Mouse (Mus musculus): ENCODE measurements around the gene Cfb. TPM values are rescaled to one million over a fixed set of nuclear protein-coding genes. Genes with fewer than 3 reads are reported as not detected.

Gene Cfb
- total and polyA plus RNA-seq, 3 experiments: 0.19 to 3.1 TPM; not detected in 1

DNA sequence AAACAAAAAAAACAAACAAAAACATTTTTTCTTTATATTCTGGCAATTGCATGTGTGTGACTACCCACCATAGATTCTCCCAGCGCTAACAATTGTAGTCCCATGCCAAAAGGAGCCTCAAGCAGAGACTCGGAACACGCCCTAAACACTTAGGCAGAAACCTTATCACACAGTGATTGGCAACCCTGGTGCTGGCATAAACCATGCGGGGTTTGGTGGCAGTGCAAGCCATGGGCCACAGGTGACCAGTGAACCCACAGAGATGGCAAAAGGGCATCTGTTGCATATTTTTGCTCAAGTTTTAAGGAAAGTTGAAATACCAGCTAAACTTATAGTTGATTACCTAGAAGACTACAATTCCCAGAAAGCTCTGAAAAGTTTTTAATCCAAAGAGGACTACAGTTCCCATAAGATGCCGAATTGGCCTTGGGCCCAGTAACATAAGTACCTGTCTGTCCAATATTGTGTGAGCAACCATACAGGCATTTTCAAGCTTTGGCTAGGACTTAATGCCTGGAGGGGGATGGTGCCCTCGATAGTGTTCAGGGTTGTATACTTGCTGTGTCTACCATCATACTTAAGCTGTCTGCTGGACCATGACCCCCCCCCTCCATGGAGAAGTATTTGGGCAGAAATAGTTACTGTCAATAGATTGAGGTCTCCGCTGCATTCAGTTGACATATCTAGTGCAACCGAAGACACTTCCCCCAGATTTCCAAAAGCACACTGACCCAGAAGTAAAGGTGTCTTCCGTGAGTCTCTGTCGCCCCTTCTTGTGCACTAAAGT lies 35.2 kb upstream of the Cfb start (continued):
- no peak for TF ChIP-seq TAL1 (IDR thresholded peaks at IDR 0.05; ENCODE audit: low read length)
- peak; percentile 40; the same call in 1 of the 2 replicates for TF ChIP-seq MYC (IDR thresholded peaks at IDR 0.05; ENCODE audit: low read depth, low read length)
- no peak for TF ChIP-seq NRF1 (IDR thresholded peaks at IDR 0.05; ENCODE audit: insufficient read depth, low read depth, low read length, poor library complexity, severe bottlenecking)
- peak; percentile 31 to 49; a peak in 1 of 4 replicates for TF ChIP-seq EP300 (IDR thresholded peaks at IDR 0.05; ENCODE audit: low read depth in 1 of 2, low read length in 2 of 2)

DNA sequence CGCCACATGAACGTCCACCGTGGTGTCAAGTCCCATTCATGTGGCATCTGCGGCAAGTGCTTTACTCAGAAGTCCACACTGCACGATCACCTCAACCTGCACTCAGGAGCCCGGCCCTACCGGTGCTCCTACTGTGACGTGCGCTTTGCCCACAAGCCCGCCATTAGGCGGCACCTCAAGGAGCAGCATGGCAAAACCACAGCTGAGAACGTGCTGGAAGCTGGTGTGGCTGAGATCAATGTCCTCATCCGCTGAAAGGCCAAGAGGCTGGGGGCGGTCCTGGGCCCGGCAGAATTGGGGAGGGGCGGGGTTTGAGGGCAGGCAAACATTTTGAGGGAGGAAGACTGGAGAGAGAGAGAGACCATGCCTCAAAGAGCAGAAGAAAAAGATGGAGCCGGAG lies 34.0 kb upstream of the Cfb start:
- Histone ChIP-seq H3K27me3 (ENCODE audit: control insufficient read depth in 1 of 2, insufficient read depth in 2 of 2, low read length in 2 of 2) (no peaks in the 10 kb centered on the region), H3K36me3 (ENCODE audit: control insufficient read depth in 1 of 2, insufficient read depth in 2 of 2, low read length in 2 of 2) (peaks cover 0 to 17% of the 10 kb centered on the region in 2 experiments; a peak in 2 of 4 replicates), H3K4me1 (ENCODE audit: control insufficient read depth in 1 of 2, insufficient read depth in 2 of 2, low read length in 2 of 2) (peaks cover 0 to 21% of the 10 kb centered on the region in 2 experiments; a peak in 3 of 4 replicates), H3K27ac (ENCODE audit: control insufficient read depth, low read depth, low read length) (no peak overlapping the region), H3K9ac (ENCODE audit: control insufficient read depth, low read depth, low read length, poor library complexity, severe bottlenecking) (no peak overlapping the region), H3K4me3 (ENCODE audit: control insufficient read depth in 1 of 2, insufficient read depth in 1 of 2, low read depth in 2 of 2, low read length in 2 of 2) (no peak overlapping the region), H3K9me3 (replicated peaks; ENCODE audit: insufficient read depth, low read length) (no peaks in the 10 kb centered on the region), H3K79me2 (ENCODE audit: control insufficient read depth, insufficient read depth, low read length, poor library complexity) (peaks cover 34% of the 10 kb centered on the region)
- TF ChIP-seq USF2 (IDR thresholded peaks at IDR 0.05; ENCODE audit: borderline replicate concordance in 1 of 2, insufficient read depth in 1 of 2, low read depth in 1 of 2, low read length in 2 of 2) (no peak), MAZ (IDR thresholded peaks at IDR 0.05; ENCODE audit: low read depth, low read length) (no peak), SMC3 (IDR thresholded peaks at IDR 0.05; ENCODE audit: low read depth, low read length) (no peak), NRF1 (IDR thresholded peaks at IDR 0.05; ENCODE audit: insufficient read depth, low read depth, low read length, poor library complexity, severe bottlenecking) (no peak), TBP (IDR thresholded peaks at IDR 0.05; ENCODE audit: low read depth, low read length) (no peak), ZKSCAN1 (IDR thresholded peaks at IDR 0.05; ENCODE audit: low read depth, low read length) (no peak), BHLHE40 (IDR thresholded peaks at IDR 0.05; ENCODE audit: borderline replicate concordance, low read depth, low read length) (no peak), MAX (IDR thresholded peaks at IDR 0.05; ENCODE audit: low read length) (no peak), SIN3A (IDR thresholded peaks at IDR 0.05; ENCODE audit: low read length) (0 out of 2 replicates have a peak, but pooled peaks have one; percentile 18), UBTF (IDR thresholded peaks at IDR 0.05; ENCODE audit: borderline replicate concordance, insufficient read depth, low read depth, low read length) (no peak), ELF1 (IDR thresholded peaks at IDR 0.05; ENCODE audit: low read depth, low read length) (no peak), MEF2A (IDR thresholded peaks at IDR 0.05; ENCODE audit: extremely low read depth, insufficient replicate concordance, low read depth, low read length, poor library complexity, severe bottlenecking) (no peak), MYB (IDR thresholded peaks at IDR 0.05; ENCODE audit: low read depth, low read length) (no peak), NELFE (IDR thresholded peaks at IDR 0.05; ENCODE audit: low read depth, low read length) (no peak), POLR2AphosphoS2 (IDR thresholded peaks at IDR 0.05; ENCODE audit: low read length) (peak; percentile 41; the same call in 1 of the 2 replicates)
- peak; percentile 37 for DNase-seq (ENCODE audit: low read depth, low spot score)

Measured in MEL (cell line).